Mouse (Mus musculus) CD8-positive naive resting alpha-beta T cell, adult 2 months (primary cell): Measurements from ENCODE around the gene Wfdc6a.

Experiments used
- DNase-seq, 2 experiments: peaks; one replicate each; pipeline ENCODE4 v3.0.0; 2022; ENCODE audit warnings: low read depth in 2 of 2, low spot score in 2 of 2

Gene Wfdc6a

DNA sequence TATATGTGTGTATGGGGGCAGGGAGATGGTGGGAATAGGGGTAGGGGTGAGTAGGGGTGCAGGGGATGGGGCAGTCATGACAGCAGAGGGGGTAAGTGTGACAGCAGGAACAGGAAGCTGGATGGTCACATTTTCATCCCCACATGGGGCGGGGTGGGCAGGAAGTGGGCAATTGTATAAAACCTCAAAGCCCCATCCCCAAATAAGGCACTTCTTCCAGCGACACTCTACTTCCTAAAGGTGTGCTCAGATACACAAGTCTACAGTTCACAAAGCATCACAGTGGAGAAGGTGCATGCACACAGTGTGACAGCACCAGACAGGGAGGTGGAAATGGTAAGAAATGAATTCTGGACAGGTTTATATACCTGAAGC is 34.4 kb downstream of the Wfdc6a start:
- no peak for DNase-seq

- DNase-seq: no peak
Measured at GRCm38 (mm10) chr2:164549963-164550894, 35.0 kb downstream of the Wfdc6a start.

GRCm38 (mm10) chr2:164549338-164549737 is 35.9 kb downstream of the Wfdc6a start:
- DNase-seq: no peak

DNA sequence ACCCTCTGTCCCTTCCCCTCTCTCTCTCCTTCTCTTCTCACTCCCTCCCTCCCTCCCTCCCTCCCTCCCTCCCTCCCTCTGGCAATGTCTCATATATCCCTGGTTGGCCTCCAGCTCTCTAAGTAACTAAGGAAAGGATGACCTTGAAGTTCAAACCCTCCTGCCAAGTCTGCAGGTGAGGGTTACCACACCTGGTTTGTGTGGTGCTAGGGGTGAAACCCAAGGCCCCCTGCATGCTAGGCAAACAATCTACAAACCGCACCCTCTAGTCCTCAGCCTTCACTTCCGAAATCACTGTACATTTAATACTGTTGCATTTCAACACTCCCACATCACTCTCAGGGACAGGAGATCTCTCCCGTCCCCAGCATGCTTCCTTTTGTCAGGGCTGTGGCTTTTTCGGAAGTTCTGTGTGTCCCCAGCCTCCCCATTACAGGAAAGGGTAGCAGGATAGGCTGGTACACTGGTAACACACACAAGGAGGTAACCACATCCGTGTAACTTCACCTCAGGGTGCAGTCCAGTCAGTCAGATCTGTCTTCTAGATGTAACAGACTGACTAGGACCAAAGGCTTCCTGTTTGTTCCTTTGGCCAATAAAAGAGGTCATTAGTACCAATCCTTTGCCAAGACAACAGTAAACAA is 40.7 kb downstream of the Wfdc6a start:
- no peak for DNase-seq

- DNase-seq: no peak
Measured at GRCm38 (mm10) chr2:164543745-164544144, 41.5 kb downstream of the Wfdc6a start.

GRCm38 (mm10) chr2:164542598-164542997 is 42.6 kb downstream of the Wfdc6a start:
- no peak for DNase-seq

- DNase-seq: no peak
Measured at GRCm38 (mm10) chr2:164542132-164542531, 43.1 kb downstream of the Wfdc6a start.

- DNase-seq: no peak
Measured at GRCm38 (mm10) chr2:164540652-164541427, 44.4 kb downstream of the Wfdc6a start.

- no peak for DNase-seq
Measured at GRCm38 (mm10) chr2:164537003-164537402, 48.2 kb downstream of the Wfdc6a start.

DNA sequence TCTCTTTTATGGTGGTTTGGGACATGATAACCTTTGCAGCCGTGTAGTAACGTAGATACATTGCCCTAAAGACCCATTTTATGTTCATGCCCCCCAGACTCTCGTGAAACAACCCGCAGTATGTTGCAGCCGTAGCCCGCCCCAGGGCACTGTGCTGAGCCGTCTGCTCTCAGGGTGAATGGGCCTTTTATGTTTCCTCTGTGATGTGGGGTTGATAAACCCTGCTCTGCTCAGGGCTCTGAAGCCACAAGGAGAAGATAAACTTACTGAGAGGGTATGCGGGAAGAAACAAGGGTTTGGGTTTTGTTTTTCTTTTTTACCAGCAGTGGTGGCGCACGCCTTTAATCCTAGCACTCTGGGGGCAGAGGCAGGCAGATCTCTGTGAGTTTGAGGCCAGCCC is 50.9 kb downstream of the Wfdc6a start:
- DNase-seq: peak; percentile 16 to 38

DNA sequence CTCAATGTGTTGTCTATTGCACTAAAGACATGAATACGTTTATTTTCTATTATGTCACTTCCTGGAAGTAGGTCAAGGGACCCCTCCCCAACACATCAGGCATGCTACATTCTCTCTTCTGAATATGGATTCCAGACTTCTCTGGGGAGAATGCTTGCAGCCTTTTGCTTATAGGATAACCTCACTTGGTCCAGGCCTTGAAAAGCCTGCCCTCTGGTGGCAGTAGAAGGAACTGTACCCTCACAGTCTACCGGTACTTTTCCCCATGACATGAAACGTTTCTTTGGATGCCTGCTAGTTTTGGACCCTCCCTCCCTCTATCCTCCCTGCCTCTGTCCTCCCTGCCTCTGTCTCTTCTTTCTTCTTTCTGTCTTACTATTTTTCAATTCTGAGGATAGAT is 54.1 kb downstream of the Wfdc6a start:
- peak; percentile 68 to 79 for DNase-seq
